Mouse (Mus musculus) G1E (cell line): ENCODE results near the gene Gosr1.

Experiments
- CTCF ChIP-seq: IDR thresholded peaks from 2 replicates; pipeline ENCODE4 v1.5.1; 2012; ENCODE audit warnings: low read depth, low read length, inconsistent platforms, mixed read lengths
- GATA1 ChIP-seq: IDR thresholded peaks from 2 replicates; pipeline ENCODE4 v1.6.1; 2012; ENCODE audit warnings: borderline replicate concordance, low read length, inconsistent platforms, mixed read lengths
- GATA2 ChIP-seq: IDR thresholded peaks from 2 replicates; pipeline ENCODE4 v1.6.1; 2012; ENCODE audit warnings: low read depth, low read length, inconsistent platforms, borderline replicate concordance
- POLR2AphosphoS5 ChIP-seq: IDR thresholded peaks from 2 replicates; pipeline ENCODE4 v1.6.1; 2012; ENCODE audit warnings: low read depth, low read length, inconsistent platforms; ENCODE audit not compliant: insufficient replicate concordance
- TAL1 ChIP-seq: conservative IDR thresholded peaks from 2 replicates; pipeline ENCODE4 v1.6.1; 2012; ENCODE audit warnings: low read depth, low read length, inconsistent platforms, mixed read lengths

DNA sequence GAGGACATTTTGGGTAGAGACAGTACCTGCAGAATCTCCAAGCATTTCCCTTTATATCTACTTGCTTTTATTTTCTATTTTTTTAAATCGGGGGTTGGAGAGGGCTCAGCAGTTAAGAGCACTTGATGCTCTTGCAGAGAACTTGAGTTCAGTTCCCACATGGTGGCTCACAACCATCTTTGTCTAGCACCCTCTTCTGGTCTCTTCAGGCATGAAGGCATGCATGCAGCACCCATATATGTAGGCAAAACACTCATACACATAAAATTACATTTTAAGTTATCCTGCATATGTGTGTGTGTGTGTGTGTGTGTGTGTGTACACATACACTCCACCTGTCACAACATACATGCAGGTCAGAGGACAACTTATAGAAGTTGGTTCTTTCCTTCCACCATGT, 17.5 kb downstream of the Gosr1 start:
- no peak for TF ChIP-seq CTCF
- TF ChIP-seq GATA1: no peak
- TF ChIP-seq POLR2AphosphoS5: no peak
- no peak for TF ChIP-seq TAL1
- no peak for TF ChIP-seq GATA2
